Mouse (Mus musculus): ENCODE data around the gene Gstcd.

- TF ChIP-seq CTCF (IDR thresholded peaks at IDR 0.05; ENCODE audit: extremely low read depth, insufficient read length, insufficient replicate concordance, low read depth, low read length) (no peak), POLR2A (IDR thresholded peaks at IDR 0.05; ENCODE audit: low read depth, low read length) (no peak)
Observed at GRCm38 (mm10) chr3:133085858-133086257, 6.0 kb downstream of the Gstcd start.

All from small intestine, adult 2 months (tissue).